Mouse (Mus musculus) macrophage (primary cell): ENCODE results near the gene Tbc1d22a. TPM values are rescaled to one million over a fixed set of nuclear protein-coding genes. Genes with fewer than 3 reads are reported as not detected.

ENCODE experiments used
- H3K27ac ChIP-seq: fragments of 350-480 bp; formaldehyde crosslinking; 2 replicates; pipeline ENCODE4 v1.9.0; 2021
- H3K36me3 ChIP-seq: fragments of 350-480 bp; formaldehyde crosslinking; 2 replicates; pipeline ENCODE4 v1.9.0; 2021; ENCODE audit errors: inconsistent target
- H3K4me3 ChIP-seq: fragments of 350-480 bp; formaldehyde crosslinking; 2 replicates; pipeline ENCODE4 v1.9.0; 2021; ENCODE audit errors: inconsistent target
- H3K79me2 ChIP-seq: fragments of 350-480 bp; formaldehyde crosslinking; 2 replicates; pipeline ENCODE4 v1.9.0; 2021; ENCODE audit errors: inconsistent target
- WGBS: methylation state at CpG from one replicate; pipeline ENCODE4 v1.1.7; 2026; ENCODE audit warnings: inconsistent platforms; ENCODE audit not compliant: missing documents; 5-methylcytosine and 5-hydroxymethylcytosine counted together
- polyA plus RNA-seq: library from polyadenylated mRNA; stranded (reverse); fragments of 250-400 nt; gene quantifications from 3 replicates; pipeline ENCODE4 v1.2.4, GENCODE M21; 2018; ENCODE audit warnings: inconsistent platforms

Gene Tbc1d22a
- polyA plus RNA-seq, 1 experiment from 2014 or later, result 49.5 TPM

- 98% methylated on average over 8 of the region's 8 CpGs for WGBS
Measured at GRCm38 (mm10) chr15:86229088-86229487, 14.8 kb downstream of the Tbc1d22a start.

DNA sequence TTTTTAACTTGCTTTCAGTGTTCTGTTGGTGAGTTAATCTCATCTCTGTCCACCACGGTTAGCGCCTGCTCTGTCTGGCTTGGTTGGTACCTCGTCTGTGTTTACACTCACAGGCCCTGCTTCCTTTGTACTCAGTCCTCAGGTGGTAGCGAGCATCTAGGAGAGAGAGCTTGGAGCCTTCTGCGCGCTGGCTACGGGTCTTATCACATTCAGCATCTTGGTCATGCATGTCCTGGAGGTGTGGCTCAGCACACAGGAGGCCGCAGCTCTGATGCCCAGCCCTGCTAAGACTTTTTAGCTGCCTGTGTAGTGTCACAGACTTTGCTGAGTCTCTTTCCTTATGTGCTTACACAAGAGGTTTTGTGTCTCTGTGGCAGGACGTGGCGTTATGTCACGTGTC lies 15.4 kb downstream of the Tbc1d22a start:
- H3K79me2 ChIP-seq, result peaks cover 92% of the 10 kb centered on the region
- peak overlapping the region; percentile 5; the same call in 1 of the 2 replicates for H3K27ac ChIP-seq
- H3K36me3 ChIP-seq, result 0 out of 2 replicates have a peak, but pooled peaks cover 3% of the 10 kb centered on the region
- WGBS, result 76% methylated on average over 11 of the region's 11 CpGs
- no peak overlapping the region for H3K4me3 ChIP-seq

More at GRCm38 (mm10) chr15:86229088-86229487, 14.8 kb downstream of the Tbc1d22a start:
- Histone ChIP-seq H3K36me3 (no peaks in the 10 kb centered on the region), H3K4me3 (no peak overlapping the region), H3K79me2 (peaks cover 87% of the 10 kb centered on the region), H3K27ac (no peak overlapping the region; the same call in 1 of the 2 replicates)

DNA sequence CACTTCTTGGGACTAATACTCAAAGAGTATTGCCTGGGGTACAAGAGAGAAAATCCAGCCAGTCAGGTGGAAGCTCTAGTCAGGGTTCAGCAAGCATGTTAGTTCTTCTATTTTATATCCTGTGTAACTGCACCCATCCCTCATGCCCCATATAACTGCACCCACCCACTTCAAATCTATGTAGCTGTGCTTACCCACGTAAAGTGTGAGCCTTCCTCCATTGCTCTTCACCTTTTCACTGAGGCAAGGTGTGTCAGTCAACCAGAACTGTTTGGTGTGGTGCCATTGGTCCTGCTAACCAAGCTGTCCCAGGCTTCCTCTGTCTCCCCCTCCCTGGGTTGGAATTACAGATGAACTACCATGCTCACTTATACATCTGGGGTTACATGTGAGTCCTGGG lies 16.9 kb downstream of the Tbc1d22a start:
- Histone ChIP-seq H3K27ac (no peak overlapping the region), H3K4me3 (no peak overlapping the region), H3K36me3 (0 out of 2 replicates have a peak, but pooled peaks cover 17% of the 10 kb centered on the region), H3K79me2 (peaks cover 100% of the 10 kb centered on the region)
- WGBS, result 92% methylated on average over 1 of the region's 1 CpGs

GRCm38 (mm10) chr15:86231831-86232512 lies 17.7 kb downstream of the Tbc1d22a start:
- Histone ChIP-seq H3K4me3 (no peak overlapping the region), H3K79me2 (peaks cover 100% of the 10 kb centered on the region), H3K27ac (no peak overlapping the region), H3K36me3 (peaks cover 22% of the 10 kb centered on the region; the same call in 1 of the 2 replicates)
- 92% methylated on average over 6 of the region's 7 CpGs for WGBS

DNA sequence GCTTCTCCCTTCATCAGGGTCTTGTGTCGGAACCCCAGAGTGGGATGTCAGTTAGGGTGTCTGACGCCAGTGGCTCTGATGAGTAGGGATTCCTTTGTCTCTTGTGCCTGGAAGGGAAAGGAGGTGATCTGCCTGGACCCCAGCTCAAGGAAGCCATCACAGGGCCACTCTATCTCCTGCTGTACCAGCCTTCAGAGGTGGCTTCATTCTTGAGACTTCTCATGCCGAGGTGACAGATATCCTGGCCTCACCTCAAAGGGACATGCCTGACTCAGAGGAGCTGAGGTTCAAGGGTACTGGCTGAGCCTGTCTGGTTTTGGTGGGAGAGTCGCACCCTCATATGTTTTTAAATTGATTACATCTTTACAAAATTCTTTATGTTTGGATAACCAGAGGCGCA lies 19.7 kb downstream of the Tbc1d22a start:
- H3K4me3 ChIP-seq, result no peak overlapping the region
- peaks cover 42% of the 10 kb centered on the region for H3K36me3 ChIP-seq
- no peak overlapping the region for H3K27ac ChIP-seq
- H3K79me2 ChIP-seq, result peaks cover 100% of the 10 kb centered on the region
- WGBS, result 98% methylated on average over 5 of the region's 5 CpGs

- H3K27ac ChIP-seq, result no peak overlapping the region
- H3K36me3 ChIP-seq, result peaks cover 49% of the 10 kb centered on the region
- no peak overlapping the region for H3K4me3 ChIP-seq
- H3K79me2 ChIP-seq, result peaks cover 98% of the 10 kb centered on the region
- WGBS, result 72% methylated on average over 22 of the region's 22 CpGs
Measured at GRCm38 (mm10) chr15:86234517-86235441, 20.5 kb downstream of the Tbc1d22a start.

DNA sequence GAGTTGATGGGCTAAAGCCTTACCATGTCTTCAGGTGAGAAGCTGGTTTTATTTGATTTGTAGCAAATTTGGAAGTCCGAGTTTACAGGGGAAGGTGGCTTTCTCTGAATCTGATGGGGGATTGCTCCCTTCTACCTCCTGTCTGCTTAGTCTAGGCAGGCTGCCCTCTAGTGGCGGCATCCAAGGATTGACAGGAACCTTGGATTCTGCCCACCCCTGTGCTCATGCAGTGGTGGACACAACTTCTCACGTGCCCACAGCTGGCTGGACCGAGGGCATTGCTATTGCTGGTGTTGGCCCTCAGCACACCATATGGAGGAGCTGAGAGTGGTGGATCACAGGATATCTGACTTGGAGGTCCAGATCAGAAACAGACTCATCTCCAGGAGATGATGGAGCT lies 22.0 kb downstream of the Tbc1d22a start:
- H3K79me2 ChIP-seq, result peaks cover 98% of the 10 kb centered on the region
- peaks cover 64% of the 10 kb centered on the region for H3K36me3 ChIP-seq
- H3K27ac ChIP-seq, result no peak overlapping the region
- H3K4me3 ChIP-seq, result no peak overlapping the region
- WGBS, result 44% methylated on average over 4 of the region's 4 CpGs

- 92% methylated on average over 3 of the region's 3 CpGs for WGBS
- Histone ChIP-seq H3K27ac (no peak overlapping the region), H3K36me3 (peaks cover 82% of the 10 kb centered on the region), H3K4me3 (no peak overlapping the region), H3K79me2 (peaks cover 95% of the 10 kb centered on the region; the same call in 1 of the 2 replicates)
Measured at GRCm38 (mm10) chr15:86238076-86238475, 23.8 kb downstream of the Tbc1d22a start.

DNA sequence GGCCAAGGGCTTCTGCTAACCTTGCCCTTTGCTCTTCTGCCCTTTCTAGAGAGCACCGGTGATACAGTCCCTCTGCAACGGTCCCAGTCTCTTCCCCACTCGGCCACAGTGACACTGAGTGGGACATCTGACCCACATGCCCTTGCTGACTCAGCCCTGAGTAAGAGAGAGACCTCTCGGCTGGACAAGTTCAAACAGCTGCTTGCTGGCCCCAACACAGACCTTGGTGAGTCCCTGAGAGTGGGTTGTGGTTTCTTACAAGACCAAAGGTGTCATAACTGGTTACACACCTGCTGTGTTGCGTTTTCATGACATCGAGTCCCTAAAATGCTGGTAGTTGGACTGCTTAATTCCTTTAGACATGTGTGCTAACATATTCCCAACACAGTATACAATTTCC lies 24.8 kb downstream of the Tbc1d22a start:
- peaks cover 84% of the 10 kb centered on the region for H3K36me3 ChIP-seq
- H3K27ac ChIP-seq, result no peak overlapping the region
- H3K4me3 ChIP-seq, result no peak overlapping the region
- peaks cover 92% of the 10 kb centered on the region; the same call in 1 of the 2 replicates for H3K79me2 ChIP-seq
- 96% methylated on average over 6 of the region's 6 CpGs for WGBS

- Histone ChIP-seq H3K36me3 (peaks cover 79% of the 10 kb centered on the region), H3K27ac (no peak overlapping the region), H3K79me2 (peaks cover 92% of the 10 kb centered on the region; the same call in 1 of the 2 replicates), H3K4me3 (no peak overlapping the region)
- 63% methylated on average over 10 of the region's 10 CpGs for WGBS
Measured at GRCm38 (mm10) chr15:86239801-86240200, 25.5 kb downstream of the Tbc1d22a start.

GRCm38 (mm10) chr15:86243708-86244107 lies 29.4 kb downstream of the Tbc1d22a start:
- H3K4me3 ChIP-seq, result no peak overlapping the region
- no peak overlapping the region for H3K27ac ChIP-seq
- peaks cover 53% of the 10 kb centered on the region for H3K36me3 ChIP-seq
- WGBS, result 59% methylated on average over 8 of the region's 8 CpGs
- peaks cover 87% of the 10 kb centered on the region; the same call in 1 of the 2 replicates for H3K79me2 ChIP-seq

GRCm38 (mm10) chr15:86244380-86244779 lies 30.1 kb downstream of the Tbc1d22a start:
- peaks cover 88% of the 10 kb centered on the region; the same call in 1 of the 2 replicates for H3K79me2 ChIP-seq
- peaks cover 52% of the 10 kb centered on the region for H3K36me3 ChIP-seq
- WGBS, result 88% methylated on average over 2 of the region's 2 CpGs
- no peak overlapping the region for H3K27ac ChIP-seq
- H3K4me3 ChIP-seq, result no peak overlapping the region

GRCm38 (mm10) chr15:86250269-86250668 lies 36.0 kb downstream of the Tbc1d22a start:
- 44% methylated on average over 9 of the region's 9 CpGs for WGBS
- H3K79me2 ChIP-seq, result peaks cover 89% of the 10 kb centered on the region; the same call in 1 of the 2 replicates
- peaks cover 27% of the 10 kb centered on the region for H3K36me3 ChIP-seq
- H3K4me3 ChIP-seq, result no peak overlapping the region
- no peak overlapping the region for H3K27ac ChIP-seq

DNA sequence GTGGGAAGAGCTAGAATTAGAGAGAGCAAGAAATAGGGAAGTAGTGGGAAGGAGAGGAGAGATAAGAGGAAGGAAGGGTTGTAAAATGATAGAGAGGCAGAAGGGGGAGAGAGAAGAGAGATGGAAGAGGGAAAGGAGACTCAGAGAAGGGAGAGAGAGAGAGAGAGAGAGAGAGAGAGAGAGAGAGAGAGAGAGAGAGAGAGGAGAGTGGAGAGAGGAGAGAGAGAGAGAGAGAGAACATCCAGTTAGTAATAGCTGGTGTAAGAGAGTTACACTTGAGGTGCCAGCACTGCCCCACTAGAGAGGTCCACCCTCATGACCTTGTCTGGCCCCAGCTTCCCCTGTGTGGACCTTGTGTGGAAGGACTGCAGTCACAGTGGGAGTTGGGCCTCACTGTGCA lies 37.9 kb downstream of the Tbc1d22a start:
- Histone ChIP-seq H3K36me3 (peaks cover 21% of the 10 kb centered on the region; the same call in 1 of the 2 replicates), H3K79me2 (peaks cover 95% of the 10 kb centered on the region; the same call in 1 of the 2 replicates), H3K27ac (no peak overlapping the region), H3K4me3 (no peak overlapping the region)
